Mouse (Mus musculus) thymus, adult 2 months (tissue): ENCODE measurements around the gene Slc26a8.

Experiments
- CTCF ChIP-seq: fragments of 200-500 bp; IDR thresholded peaks from 2 replicates; pipeline ENCODE4 v1.5.1; 2012; ENCODE audit warnings: mild to moderate bottlenecking, control low read depth, low read length, moderate library complexity, borderline replicate concordance; ENCODE audit not compliant: control insufficient read depth, poor library complexity, insufficient read depth; ENCODE audit errors: extremely low read depth
- POLR2A ChIP-seq: fragments of 200-500 bp; IDR thresholded peaks from 2 replicates; pipeline ENCODE4 v1.6.1; 2012; ENCODE audit warnings: mild to moderate bottlenecking, low read length, control low read depth, moderate library complexity; ENCODE audit not compliant: control insufficient read depth, poor library complexity, insufficient read depth; ENCODE audit errors: extremely low read depth

DNA sequence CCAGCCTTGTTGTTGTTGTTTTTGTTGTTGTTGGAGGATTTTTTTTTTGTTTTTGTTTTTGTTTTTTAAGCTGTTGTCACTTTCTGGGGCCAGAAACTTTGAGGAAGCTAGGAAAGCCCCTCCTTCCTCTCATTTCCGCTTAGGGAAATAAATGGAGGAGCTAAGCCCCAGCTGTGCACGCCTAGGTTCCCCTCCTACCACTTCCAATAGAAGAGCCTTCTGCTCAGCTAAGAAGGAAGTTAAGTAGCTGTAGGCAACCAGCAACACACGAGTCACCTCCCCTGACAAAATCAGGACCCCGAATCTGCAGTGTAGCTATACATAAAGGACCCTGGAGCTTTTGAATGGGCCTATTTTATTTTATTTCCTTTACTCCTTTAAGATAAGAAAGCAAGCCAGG lies 47.9 kb upstream of the Slc26a8 start:
- no peak for TF ChIP-seq POLR2A
- TF ChIP-seq CTCF, result no peak
